Mouse (Mus musculus) Patski (cell line): ENCODE measurements around the gene Akap13. TPM values are rescaled to one million over a fixed set of nuclear protein-coding genes. Genes with fewer than 3 reads are reported as not detected.

ENCODE experiments used
- ATAC-seq: fragments of 100-300 bp; one replicate; pipeline ENCODE4 v1.8.0; 2021
- CTCF ChIA-PET: fragments of 350-600 bp; sonication (Branson Sonifier 250); formaldehyde crosslinking; loops from one replicate; lab custom pipeline; 2022; ENCODE audit warnings: inconsistent platforms; lab: Charles Lee
- POLR2A ChIA-PET: fragments of 350-600 bp; sonication (Branson Sonifier 250); formaldehyde crosslinking; loops from one replicate; lab custom pipeline; 2022; ENCODE audit warnings: antibody characterized with exemption, inconsistent platforms; lab: Charles Lee
- DNase-seq: peaks from one replicate; pipeline ENCODE4 v3.0.0-alpha.2; 2011; ENCODE audit warnings: low read depth, low spot score
- H3K27me3 ChIP-seq: fragments of 371-371 bp; one replicate; pipeline ENCODE4 v1.5.1; 2021
- CTCF ChIP-seq: fragments of 100-300 bp; IDR thresholded peaks from one replicate; pipeline ENCODE4 v1.5.1; 2021
- in situ Hi-C: fragments of 300-500 bp; cut with MboI; formaldehyde crosslinking; loops from 3 replicates; pipeline ENCODE4 v1.11.1; 2018; ENCODE audit warnings: low pct_unique_long_range_greater_than_20kb, mixed read lengths
- polyA plus RNA-seq: library from polyadenylated mRNA; unstranded; gene quantifications from one replicate; pipeline ENCODE4 v1.2.3, GENCODE M21; 2021

Gene Akap13
- polyA plus RNA-seq, 1 experiment from 2014 or later, result 17.3 TPM

DNA sequence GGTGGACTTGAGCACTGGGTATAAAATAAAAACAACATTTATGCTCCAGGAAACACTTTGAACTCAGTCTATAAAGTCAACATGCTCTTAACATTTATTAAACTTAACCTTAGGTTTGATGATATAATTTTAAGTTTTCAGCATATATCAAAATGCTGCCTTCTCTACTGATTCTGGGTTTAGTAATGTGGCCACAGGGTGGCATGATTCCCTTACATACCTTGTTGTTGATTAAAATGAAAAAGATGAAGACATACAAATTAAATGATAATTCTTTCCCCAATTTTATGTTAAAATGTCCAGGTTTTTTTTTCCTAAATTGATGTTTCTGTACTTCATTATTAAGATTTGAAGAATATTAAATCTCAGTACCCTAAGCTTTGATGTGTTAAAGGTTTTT lies 113.5 kb downstream of the Akap13 start:
- POLR2A ChIA-PET, result interaction anchor here (0.7 kb wide), 1 partner anchor 46 kb away, joined by 3 read pairs; no protein-coding TSS in a partner anchor
- DNase-seq (no peak), ATAC-seq (no peak)
- in situ Hi-C loops, result no loop called here
- H3K27me3 ChIP-seq, result no peaks in the 10 kb centered on the region
- CTCF ChIA-PET, result interaction anchor here (1.5 to 3.8 kb wide), 3 partner anchors 13 to 33 kb away, joined by 4 to 24 read pairs (median 9); no protein-coding TSS in a partner anchor
- peak; percentile 28 for TF ChIP-seq CTCF

DNA sequence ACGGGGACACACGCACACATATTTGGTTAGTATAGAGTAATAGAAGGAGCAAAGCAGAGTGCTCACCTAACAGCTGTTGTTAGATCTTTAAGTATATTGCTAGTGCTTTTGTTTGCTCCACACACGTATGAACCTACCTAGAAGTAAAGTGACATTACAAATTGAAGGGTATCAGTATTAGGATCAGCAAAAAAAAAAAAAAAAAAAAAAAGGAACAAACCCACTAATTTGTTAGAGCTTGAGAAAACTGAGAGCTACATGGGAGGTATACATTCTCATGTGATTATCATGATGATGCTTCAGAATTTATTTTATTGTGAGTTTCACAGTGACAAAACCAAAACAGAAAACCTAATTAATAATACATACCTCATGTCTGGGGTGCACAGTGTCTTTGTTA lies 114.9 kb downstream of the Akap13 start:
- ChIA-PET POLR2A (interaction anchor here (0.6 kb wide), 1 partner anchor 469 kb away, joined by 3 read pairs; no protein-coding TSS in a partner anchor), CTCF (interaction anchor here (0.6 to 1.7 kb wide), 4 partner anchors 11 to 205 kb away, joined by 3 to 4 read pairs (median 3); no protein-coding TSS in a partner anchor)
- no peak for DNase-seq
- TF ChIP-seq CTCF, result no peak
- no peaks in the 10 kb centered on the region for H3K27me3 ChIP-seq
- ATAC-seq, result no peak
- in situ Hi-C loops, result no loop called here

DNA sequence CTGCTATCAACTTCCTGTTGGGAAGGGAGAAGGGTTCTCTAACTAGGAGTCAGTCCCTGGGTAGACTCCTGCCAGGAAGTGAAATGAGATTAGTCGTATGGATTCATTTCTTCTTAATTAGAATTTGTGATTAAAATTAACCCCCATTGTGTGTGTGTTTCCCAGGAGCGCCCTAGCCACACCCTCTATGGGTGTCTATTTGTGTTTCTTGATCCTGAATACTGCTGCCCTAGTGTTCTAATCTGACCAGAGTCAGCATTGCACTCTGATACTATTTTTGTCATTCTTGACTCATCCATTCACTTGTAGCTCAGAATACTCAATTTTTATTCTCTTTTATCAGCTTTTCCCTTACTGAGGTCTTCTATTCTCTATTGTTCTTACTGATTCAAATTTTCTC lies 115.7 kb downstream of the Akap13 start:
- CTCF ChIA-PET, result interaction anchor here (1.7 kb wide), 1 partner anchor 12 kb away, joined by 4 read pairs; no protein-coding TSS in a partner anchor
- no peak for ATAC-seq
- no peak for TF ChIP-seq CTCF
- H3K27me3 ChIP-seq, result no peaks in the 10 kb centered on the region
- no peak for DNase-seq
- POLR2A ChIA-PET, result no interaction called here
- in situ Hi-C loops, result no loop called here

DNA sequence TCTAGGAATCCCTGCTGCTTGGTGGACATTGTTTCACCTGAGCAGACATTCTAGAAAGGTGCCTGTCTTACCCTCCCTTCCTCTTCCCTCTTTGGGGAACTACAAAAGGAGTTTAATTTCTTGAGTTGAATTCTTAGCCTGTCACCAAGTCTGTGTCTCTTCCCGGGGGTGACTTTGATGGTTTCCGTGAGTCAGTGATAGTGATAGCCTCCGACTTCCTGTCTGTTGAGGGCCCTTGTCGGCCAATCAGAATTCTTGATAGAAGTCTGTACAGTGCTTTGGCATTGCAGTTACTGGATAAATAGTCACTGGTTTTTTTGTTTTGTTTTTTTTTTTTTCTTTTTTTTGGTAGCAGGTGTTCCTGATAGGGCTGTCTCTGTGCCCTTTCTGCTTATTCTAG lies 116.8 kb downstream of the Akap13 start:
- CTCF ChIA-PET, result interaction anchor here (1.0 to 1.6 kb wide), 2 partner anchors 12 to 22 kb away, joined by 3 read pairs; no protein-coding TSS in a partner anchor
- in situ Hi-C loops, result no loop called here
- POLR2A ChIA-PET, result no interaction called here
- DNase-seq (no peak), ATAC-seq (no peak)
- TF ChIP-seq CTCF, result no peak
- no peaks in the 10 kb centered on the region for H3K27me3 ChIP-seq

DNA sequence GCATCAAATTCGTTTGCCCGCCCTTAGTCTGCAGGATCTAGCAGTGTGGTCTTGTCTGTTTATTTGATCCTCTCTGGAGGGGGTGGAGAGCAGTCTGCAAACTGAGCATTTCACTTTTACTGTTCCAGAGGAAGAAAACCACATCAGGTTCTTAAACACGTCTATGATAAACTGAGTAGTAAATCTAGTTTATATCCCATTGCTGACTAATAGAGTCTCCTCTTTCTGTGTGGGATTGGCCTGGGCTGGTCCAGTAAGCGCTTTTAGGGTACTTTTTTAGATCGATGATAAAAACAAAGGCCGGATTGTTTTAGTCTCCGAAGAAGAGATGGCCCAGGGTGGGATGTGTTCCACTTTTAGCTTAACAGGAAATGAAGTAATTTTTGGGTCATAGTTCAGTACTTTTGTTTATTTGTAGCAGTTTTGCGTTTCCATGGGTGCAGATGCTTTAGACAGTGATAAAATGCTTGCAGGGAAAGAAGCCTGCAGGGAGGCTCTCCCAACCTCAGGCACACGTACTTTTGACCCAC lies 119.9 kb downstream of the Akap13 start:
- DNase-seq (peak; percentile 44), ATAC-seq (peak; percentile 93)
- in situ Hi-C loops, result no loop called here
- ChIA-PET CTCF (interaction anchor here (1.1 to 2.4 kb wide), 3 partner anchors 9 to 18 kb away, joined by 3 to 5 read pairs (median 4); no protein-coding TSS in a partner anchor), POLR2A (no interaction called here)
- no peaks in the 10 kb centered on the region for H3K27me3 ChIP-seq
- no peak for TF ChIP-seq CTCF

DNA sequence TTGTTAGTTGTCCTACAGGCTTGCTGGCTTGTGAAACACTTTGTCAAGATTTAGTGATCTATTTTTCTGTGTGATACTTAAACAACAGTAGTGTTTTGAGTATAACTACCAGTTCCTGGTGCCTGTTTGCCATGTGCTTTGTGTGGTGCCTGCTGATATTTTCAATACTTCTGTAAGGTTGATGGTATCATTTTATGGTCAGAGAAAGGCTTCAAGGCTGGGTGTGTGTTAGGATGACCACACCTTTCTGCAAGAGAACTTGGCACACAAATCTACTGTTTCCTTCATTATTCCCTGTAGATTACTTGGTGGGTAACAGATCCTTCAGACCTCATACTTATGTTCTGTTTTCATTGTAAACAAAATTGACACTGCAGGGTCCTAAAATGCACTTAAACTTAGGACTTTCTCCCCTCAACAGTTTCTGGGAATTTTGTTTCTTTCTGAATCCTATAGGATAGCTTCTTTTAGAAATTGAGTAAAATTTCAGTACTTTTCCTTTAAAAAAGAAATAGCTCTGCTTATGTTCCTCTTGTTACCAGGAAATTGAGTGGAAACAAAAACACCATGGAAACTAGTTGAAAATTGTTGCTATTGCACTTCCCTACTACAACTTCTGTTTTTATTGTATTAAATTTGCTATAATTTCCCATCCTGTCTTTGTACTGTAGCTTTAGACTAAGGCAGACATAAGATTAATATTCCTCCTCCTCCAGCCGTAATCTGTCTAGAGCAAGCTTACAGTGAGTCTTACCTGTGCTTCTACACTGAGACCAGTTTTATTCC lies 120.7 kb downstream of the Akap13 start:
- DNase-seq (no peak), ATAC-seq (no peak)
- in situ Hi-C loops, result no loop called here
- no peak for TF ChIP-seq CTCF
- ChIA-PET CTCF (interaction anchor here (1.1 to 2.4 kb wide), 5 partner anchors 8 to 36 kb away, joined by 3 to 5 read pairs (median 4); no protein-coding TSS in a partner anchor), POLR2A (no interaction called here)
- H3K27me3 ChIP-seq, result no peaks in the 10 kb centered on the region

DNA sequence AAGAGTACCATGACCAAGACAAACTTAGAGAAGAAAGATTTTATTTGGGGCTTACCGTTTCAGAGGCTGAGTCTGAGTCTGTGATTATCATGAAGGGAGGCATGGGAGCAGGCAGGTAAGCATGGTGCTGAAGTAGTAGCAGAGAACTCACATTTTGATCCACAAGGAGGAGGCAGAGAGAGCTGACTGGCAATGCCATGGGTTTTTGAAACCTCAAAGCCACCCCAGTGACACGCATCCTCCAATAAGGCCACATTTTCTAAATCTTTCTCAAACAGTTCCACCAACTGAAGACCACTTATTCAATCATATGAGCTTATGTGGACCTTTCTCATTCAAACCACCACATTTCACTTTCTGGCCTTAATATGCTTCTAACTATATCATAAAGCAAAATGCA lies 121.5 kb downstream of the Akap13 start:
- ChIA-PET CTCF (interaction anchor here (1.1 to 1.8 kb wide), 3 partner anchors 19 to 434 kb away, joined by 3 to 4 read pairs (median 3); no protein-coding TSS in a partner anchor), POLR2A (no interaction called here)
- no peaks in the 10 kb centered on the region for H3K27me3 ChIP-seq
- TF ChIP-seq CTCF, result no peak
- in situ Hi-C loops, result no loop called here
- ATAC-seq, result no peak
- no peak for DNase-seq

DNA sequence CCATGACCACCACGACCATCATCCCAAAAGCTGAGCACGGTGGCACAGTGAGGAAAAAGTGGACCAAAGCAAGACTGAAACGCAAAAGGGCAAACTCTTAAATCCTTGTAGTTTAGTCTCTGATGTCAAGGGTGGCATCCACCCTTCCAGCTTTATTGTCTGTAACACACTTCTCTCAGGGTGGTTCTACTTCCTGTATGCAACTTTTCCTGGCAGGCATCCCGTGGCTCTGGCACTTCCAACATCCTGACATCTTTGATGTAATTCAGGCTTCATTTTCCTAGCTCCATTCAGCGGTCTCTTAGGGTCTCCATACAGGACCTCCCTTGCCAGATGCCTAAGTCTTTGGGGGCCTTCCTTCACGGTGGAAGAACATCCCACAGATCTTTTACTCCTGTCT lies 122.0 kb downstream of the Akap13 start:
- ChIA-PET POLR2A (no interaction called here), CTCF (interaction anchor here (0.5 to 1.8 kb wide), 4 partner anchors 18 to 434 kb away, joined by 3 to 4 read pairs (median 3); no protein-coding TSS in a partner anchor)
- DNase-seq, result no peak
- TF ChIP-seq CTCF, result no peak
- H3K27me3 ChIP-seq, result no peaks in the 10 kb centered on the region
- in situ Hi-C loops, result no loop called here
- no peak for ATAC-seq

DNA sequence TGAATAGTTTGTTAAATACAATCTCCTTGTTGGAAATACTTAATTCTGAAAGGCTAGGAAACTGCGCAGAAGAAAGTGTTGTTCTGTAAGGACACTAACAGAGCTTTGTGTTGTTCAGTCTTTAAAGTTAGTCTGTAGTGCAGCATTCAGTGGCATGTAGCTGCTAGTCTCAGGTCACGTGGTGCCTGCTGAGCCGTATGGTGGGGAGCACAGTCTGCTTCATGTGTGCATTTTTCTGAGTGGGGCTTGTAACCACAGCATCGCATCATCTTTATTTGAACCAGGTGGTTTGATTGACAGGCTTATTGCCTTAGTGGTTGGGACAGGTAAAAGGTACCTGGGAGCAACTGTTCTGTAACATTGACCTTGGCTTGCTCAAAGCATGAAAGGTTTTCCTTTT lies 123.3 kb downstream of the Akap13 start:
- POLR2A ChIA-PET, result no interaction called here
- no peak for TF ChIP-seq CTCF
- no peak for ATAC-seq
- no peaks in the 10 kb centered on the region for H3K27me3 ChIP-seq
- DNase-seq, result no peak
- in situ Hi-C loops, result no loop called here
- CTCF ChIA-PET, result interaction anchor here (0.9 kb wide), 1 partner anchor 85 kb away, joined by 4 read pairs; no protein-coding TSS in a partner anchor

DNA sequence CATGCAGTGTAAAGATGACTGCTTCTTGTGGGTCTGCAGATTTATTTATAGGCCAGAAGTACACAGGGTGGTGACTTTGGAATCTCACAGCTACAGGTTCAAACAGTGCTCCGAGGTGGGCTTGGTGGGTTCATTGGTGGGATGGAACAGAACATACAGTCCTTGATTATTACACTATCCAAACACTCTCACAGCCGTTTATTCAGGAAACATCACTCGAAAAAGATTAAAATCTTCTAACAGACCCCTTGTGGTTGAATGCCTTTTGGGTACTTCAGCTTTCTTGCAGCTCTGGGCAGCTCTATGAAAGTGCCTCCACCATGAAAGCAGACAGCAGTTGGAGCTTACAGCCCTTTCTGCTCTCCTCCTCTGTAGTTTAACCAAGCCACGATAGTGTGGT lies 126.8 kb downstream of the Akap13 start:
- ChIA-PET CTCF (interaction anchor here (1.3 to 2.0 kb wide), 3 partner anchors 11 to 27 kb away, joined by 4 to 9 read pairs (median 5); no protein-coding TSS in a partner anchor), POLR2A (no interaction called here)
- DNase-seq (no peak), ATAC-seq (no peak)
- TF ChIP-seq CTCF, result no peak
- in situ Hi-C loops, result no loop called here
- H3K27me3 ChIP-seq, result no peaks in the 10 kb centered on the region
